Mouse (Mus musculus) ES-Bruce4 (cell line): ENCODE results near the gene Selplg.

ENCODE experiments used
- CTCF ChIP-seq: IDR thresholded peaks from one replicate; pipeline ENCODE4 v1.8.1; 2011; ENCODE audit warnings: low read depth, low read length
- POLR2A ChIP-seq: IDR thresholded peaks from one replicate; pipeline ENCODE4 v1.8.1; 2011; ENCODE audit warnings: low read length; ENCODE audit not compliant: insufficient read depth

DNA sequence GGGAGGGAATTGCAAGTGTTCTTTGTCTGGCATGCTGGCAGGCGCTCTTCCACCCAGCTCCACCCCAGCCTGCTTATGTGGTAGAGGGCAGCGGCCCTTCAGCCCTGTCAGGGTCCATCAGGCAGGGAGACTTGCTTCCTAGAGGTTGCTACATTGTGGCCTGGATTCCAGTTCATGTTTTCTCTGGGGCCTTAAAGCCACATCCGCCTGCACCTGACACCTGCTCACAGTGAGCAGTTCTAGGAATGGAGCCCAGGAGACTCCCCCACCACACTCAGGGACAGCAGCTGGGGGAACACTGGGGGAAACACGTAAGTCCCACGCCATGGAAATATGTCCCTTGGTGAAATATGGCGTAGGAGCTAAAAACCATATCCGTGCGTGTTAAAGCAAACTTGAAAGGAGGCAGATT is at the start of gene Selplg:
- TF ChIP-seq CTCF: no peak
- no peak for TF ChIP-seq POLR2A
